Mouse (Mus musculus) megakaryocyte, embryonic 14.5 days (primary cell): ENCODE measurements around the gene Lima1.

Source experiments
- FLI1 ChIP-seq: IDR thresholded peaks from 2 replicates; pipeline ENCODE4 v1.6.1; 2012; ENCODE audit warnings: low read length, inconsistent platforms, mixed read lengths
- GATA1 ChIP-seq: IDR thresholded peaks from 3 replicates; pipeline ENCODE4 v1.6.1; 2012; ENCODE audit warnings: mixed read lengths, low read length, inconsistent platforms, borderline replicate concordance

- TF ChIP-seq GATA1 (no peak), FLI1 (no peak)
Measured at GRCm38 (mm10) chr15:99839910-99840309, 35.3 kb downstream of the Lima1 start.
